In genomic region chrX:71105820-71106219, GRCm38 (mm10) we compare ENCODE assay signal across 19 mouse cellular contexts. TPM values are rescaled to one million over a fixed set of nuclear protein-coding genes. Genes with fewer than 3 reads are reported as not detected.
DNase-seq lines count a peak whose midpoint lies in the region.
"Had no signal": no experiment of that assay in that cellular context is flagged by ENCODE, and none has a peak within 500 bp of the region (broad histone marks: within the 10 kb centered on the region; RNA-seq: fewer than 3 reads in every experiment).

No protein-coding gene starts in this region.

- no peaks in the 10 kb centered on the region; the same call in 1 of the 2 replicates for H3K27me3 ChIP-seq in hindbrain, embryonic 10.5 days (ENCODE audit: insufficient read depth, poor library complexity, severe bottlenecking)
- H3K27me3 ChIP-seq: forebrain, embryonic 15.5 days; neural tube, embryonic 12.5 days had no signal

- H3K4me1 ChIP-seq in brown adipose tissue, adult 24 weeks (ENCODE audit: control insufficient read depth, insufficient read depth, insufficient read length, low read length), result peaks cover 6% of the 10 kb centered on the region
- no peaks in the 10 kb centered on the region for H3K4me1 ChIP-seq in hindbrain, embryonic 10.5 days (replicated peaks)
- H3K4me1 ChIP-seq: forebrain, embryonic 15.5 days; midbrain, embryonic 10.5 days; neural tube, embryonic 12.5 days had no signal

- peak; percentile 6 for DNase-seq in gastrocnemius, adult 18-20 months (ENCODE audit: low spot score)
- DNase-seq in gastrocnemius, adult 8-10 months (ENCODE audit: low spot score in 2 of 2), result no peak
- DNase-seq in heart, postnatal 10 days, result peak; percentile 39 to 45
- no peak for DNase-seq in heart, postnatal 4 days
- DNase-seq in lung, postnatal 36 days, result peak; percentile 15
- no peak for DNase-seq in lung, postnatal 4 days
- DNase-seq in hindbrain, embryonic 10.5 days (ENCODE audit: low spot score), result no peak
- DNase-seq: adrenal gland, postnatal 25 days; embryo, embryonic 11 days; kidney, adult 11 months; left cerebral cortex, postnatal 4 days; liver; thymus, postnatal 36 days had no signal

- intact Hi-C loops in heart, postnatal 10 days (cut with DNase I), result loop anchor here (5.0 kb wide), 1 partner anchor 54 kb away; the partner anchor contains the start of gene Mamld1

- no peak overlapping the region for H3K4me3 ChIP-seq in brown adipose tissue, adult 24 weeks (ENCODE audit: insufficient read depth, low read depth, low read length)
- H3K4me3 ChIP-seq in hindbrain, embryonic 10.5 days, result no peak overlapping the region
- H3K4me3 ChIP-seq: forebrain, embryonic 15.5 days; midbrain, embryonic 10.5 days; neural tube, embryonic 12.5 days had no signal

- no peaks in the 10 kb centered on the region for H3K36me3 ChIP-seq in hindbrain, embryonic 10.5 days
- H3K36me3 ChIP-seq: forebrain, embryonic 15.5 days; midbrain, embryonic 10.5 days; neural tube, embryonic 12.5 days had no signal

- H3K9me3 ChIP-seq in hindbrain, embryonic 10.5 days, result no peaks in the 10 kb centered on the region
- H3K9me3 ChIP-seq: forebrain, embryonic 15.5 days; midbrain, embryonic 10.5 days; neural tube, embryonic 12.5 days had no signal

- H3K27ac ChIP-seq in brown adipose tissue, adult 24 weeks (replicated peaks; ENCODE audit: low read depth, low read length), result peak overlapping the region; percentile 56
- no peak overlapping the region for H3K27ac ChIP-seq in hindbrain, embryonic 10.5 days
- H3K27ac ChIP-seq: forebrain, embryonic 15.5 days; kidney, postnatal 0 days; macrophage; midbrain, embryonic 10.5 days; neural tube, embryonic 12.5 days had no signal

RNA-seq across cellular contexts. Expression of gene Mamld1, which starts 55.8 kb away (rescaled TPM):
- total RNA-seq in gastrocnemius, adult 18-20 months (2021), result 1 to 10 TPM; 1.8 to 2.2 TPM
- 1 to 10 TPM; 1.3 to 2.1 (median 1.6) TPM for total RNA-seq in gastrocnemius, adult 8-10 months (2022)
- total RNA-seq in heart, postnatal 10 days (2021), result 10 to 100 TPM; 10.7 to 12.8 TPM
- total RNA-seq in heart, postnatal 4 days (2021), result 10 to 100 TPM; 11.6 to 11.8 TPM
- polyA plus RNA-seq in brown adipose tissue, adult 24 weeks (2012; ENCODE audit: insufficient read depth, insufficient read length, missing spikeins), result 5.8 and 14.1 TPM in 2 replicates
- 2.2 and 2.8 TPM in 2 replicates for polyA plus RNA-seq in hindbrain, embryonic 10.5 days (2016; fragmentation: Nextera tagmentation; extraction: Ambion mirVana)

Comparison
In these comparisons a context has a peak if more than half of its experiments do, and no peak if none do; other contexts are left out.
1. DNase-seq: peak in gastrocnemius, adult 18-20 months (single experiment), heart, postnatal 10 days (2 of 2) and lung, postnatal 36 days (single experiment); none in gastrocnemius, adult 8-10 months (0 of 2), heart, postnatal 4 days (single experiment), lung, postnatal 4 days (0 of 2) and hindbrain, embryonic 10.5 days (single experiment).